Mouse (Mus musculus) testis, adult 2 months (tissue): ENCODE data around the gene Mtfr2.

Source experiments
- CTCF ChIP-seq: fragments of 200-500 bp; IDR thresholded peaks from 2 replicates; pipeline ENCODE4 v1.5.1; 2012; ENCODE audit warnings: low read depth, mild to moderate bottlenecking, inconsistent platforms, low read length, moderate library complexity; ENCODE audit not compliant: control insufficient read depth, insufficient read depth, insufficient replicate concordance
- POLR2A ChIP-seq: fragments of 200-500 bp; IDR thresholded peaks from 2 replicates; pipeline ENCODE4 v1.6.1; 2012; ENCODE audit warnings: low read depth, mild to moderate bottlenecking, inconsistent platforms, low read length, moderate library complexity; ENCODE audit not compliant: control insufficient read depth

- TF ChIP-seq POLR2A, result no peak
- TF ChIP-seq CTCF, result no peak
These were observed 35.3 kb downstream of the Mtfr2 start for GRCm38 (mm10) chr10:20382807-20383419.
